9 mouse cellular contexts compared by ENCODE assay signal in genomic region chr1:195033941-195034340, GRCm38 (mm10). TPM values are rescaled to one million over a fixed set of nuclear protein-coding genes. Genes with fewer than 3 reads are reported as not detected.
DNase-seq lines count a peak whose midpoint lies in the region; ATAC-seq lines count a peak whose summit lies in the region.
"Had no signal": no experiment of that assay in that cellular context is flagged by ENCODE, and none has a peak within 500 bp of the region (broad histone marks: within the 10 kb centered on the region; RNA-seq: fewer than 3 reads in every experiment).

No protein-coding gene starts in this region.

- H3K4me2 ChIP-seq in forebrain, embryonic 12.5 days, result no peak overlapping the region
- H3K4me2 ChIP-seq: embryonic facial prominence, embryonic 13.5 days had no signal

- ATAC-seq in forebrain, embryonic 12.5 days (ENCODE audit: low FRiP score), result no peak

- H3K9me3 ChIP-seq in forebrain, embryonic 12.5 days, result no peaks in the 10 kb centered on the region
- H3K9me3 ChIP-seq: embryonic facial prominence, embryonic 13.5 days had no signal

- no peak overlapping the region for H3K4me3 ChIP-seq in forebrain, embryonic 12.5 days (replicated peaks)
- H3K4me3 ChIP-seq: embryonic facial prominence, embryonic 13.5 days had no signal

- WGBS in forebrain, embryonic 12.5 days, result 76% methylated on average over 1 of the region's 1 CpGs

- no peak overlapping the region for H3K27ac ChIP-seq in forebrain, embryonic 12.5 days
- H3K27ac ChIP-seq: embryonic facial prominence, embryonic 13.5 days had no signal

- no peaks in the 10 kb centered on the region for H3K27me3 ChIP-seq in forebrain, embryonic 12.5 days
- H3K27me3 ChIP-seq: embryonic facial prominence, embryonic 13.5 days had no signal

- H3K36me3 ChIP-seq in forebrain, embryonic 12.5 days (replicated peaks), result no peaks in the 10 kb centered on the region
- H3K36me3 ChIP-seq: embryonic facial prominence, embryonic 13.5 days had no signal

- DNase-seq in cerebellum, adult 8-10 months, result peak; percentile 31
- DNase-seq in cerebellum, adult 9-11 months, result no peak
- DNase-seq in right cerebral cortex, adult 18-20 months, result peak; percentile 73
- no peak for DNase-seq in right cerebral cortex, postnatal 25 days
- peak; percentile 98 for DNase-seq in heart, adult 11 months
- DNase-seq in layer of hippocampus, adult 9-11 months, result peak; percentile 70
- DNase-seq in skeletal muscle tissue, adult 2 months (ENCODE audit: low read depth, low spot score), result peak; percentile 81

- no peaks in the 10 kb centered on the region for H3K4me1 ChIP-seq in forebrain, embryonic 12.5 days
- H3K4me1 ChIP-seq: embryonic facial prominence, embryonic 13.5 days had no signal

- H3K9ac ChIP-seq in forebrain, embryonic 12.5 days, result no peak overlapping the region
- H3K9ac ChIP-seq: embryonic facial prominence, embryonic 13.5 days had no signal

RNA-seq across cellular contexts. Expression of gene Cd46, which starts 58.1 kb away (rescaled TPM):
- 0.96 and 1.4 TPM in 2 replicates for polyA plus RNA-seq in forebrain, embryonic 12.5 days (2016; fragmentation: Nextera tagmentation; extraction: Ambion mirVana)

Comparison
In these comparisons a context has a peak if more than half of its experiments do, and no peak if none do; other contexts are left out.
1. DNase-seq: peak in cerebellum, adult 8-10 months (single experiment), right cerebral cortex, adult 18-20 months (single experiment), heart, adult 11 months (single experiment), layer of hippocampus, adult 9-11 months (single experiment) and skeletal muscle tissue, adult 2 months (single experiment); none in cerebellum, adult 9-11 months (single experiment) and right cerebral cortex, postnatal 25 days (single experiment).